Mouse (Mus musculus): ENCODE results near the gene Gopc.

The Gopc gene

DNA sequence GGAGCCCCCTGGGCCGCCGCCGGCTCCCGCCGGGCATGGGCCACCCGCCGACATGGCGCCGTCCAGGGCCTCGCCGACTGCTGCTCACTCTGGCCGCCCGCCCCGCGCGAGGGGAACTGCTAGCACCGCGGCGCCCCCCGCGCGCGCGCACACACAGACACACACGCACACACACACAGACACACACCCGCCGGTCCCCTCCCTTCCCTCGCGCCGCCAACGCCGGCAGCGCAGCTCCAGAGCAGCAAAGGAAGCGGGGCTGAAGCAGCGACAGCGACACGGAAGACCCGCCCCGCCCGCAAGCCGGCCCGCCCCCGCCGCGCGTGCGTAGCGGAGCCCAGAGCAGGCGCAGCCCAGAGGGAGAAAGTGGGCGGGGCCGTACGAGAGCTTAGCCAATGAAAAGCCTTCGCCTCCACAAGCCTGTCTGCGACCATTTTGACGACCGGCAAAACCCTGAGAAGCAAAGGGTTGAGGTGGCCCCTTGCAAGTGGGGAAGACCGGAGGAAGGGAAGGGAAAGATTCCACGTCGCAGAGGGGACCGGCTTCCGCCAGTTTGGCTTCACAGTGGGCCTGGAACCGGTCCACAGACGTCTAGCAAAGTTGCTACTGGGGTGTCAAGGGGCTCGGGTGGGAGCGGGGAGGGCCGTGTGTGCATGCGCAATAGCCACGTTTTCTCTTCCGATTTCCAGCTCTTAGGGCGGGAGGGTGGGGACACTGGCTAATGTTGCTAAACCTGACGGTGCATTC lies at the start of gene Gopc:
Gene Gopc, minus strand, starts transcription at position 280 of the 747 bp plus-strand sequence.
- peak; percentile 95 for DNase-seq

DNA sequence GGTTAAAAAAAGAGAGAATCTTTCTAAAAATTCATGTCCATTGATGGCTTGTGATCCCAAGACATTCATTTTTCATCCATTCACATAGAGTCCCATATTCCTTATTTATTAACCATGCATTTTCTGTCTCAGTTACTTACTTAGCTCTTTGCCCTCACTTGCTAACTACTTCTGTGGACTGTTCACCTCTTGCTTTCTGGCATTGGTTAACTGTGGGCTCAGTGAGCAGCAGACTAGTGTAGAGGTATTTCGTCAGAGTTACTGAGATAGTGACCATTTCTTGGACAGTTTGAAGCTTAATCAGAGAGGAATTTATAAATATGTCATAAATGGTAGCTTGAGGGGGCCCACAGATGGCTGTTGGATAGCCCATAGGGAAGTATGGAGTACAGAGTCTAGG lies 49.0 kb upstream of the Gopc start:
- no peak for DNase-seq

DNA sequence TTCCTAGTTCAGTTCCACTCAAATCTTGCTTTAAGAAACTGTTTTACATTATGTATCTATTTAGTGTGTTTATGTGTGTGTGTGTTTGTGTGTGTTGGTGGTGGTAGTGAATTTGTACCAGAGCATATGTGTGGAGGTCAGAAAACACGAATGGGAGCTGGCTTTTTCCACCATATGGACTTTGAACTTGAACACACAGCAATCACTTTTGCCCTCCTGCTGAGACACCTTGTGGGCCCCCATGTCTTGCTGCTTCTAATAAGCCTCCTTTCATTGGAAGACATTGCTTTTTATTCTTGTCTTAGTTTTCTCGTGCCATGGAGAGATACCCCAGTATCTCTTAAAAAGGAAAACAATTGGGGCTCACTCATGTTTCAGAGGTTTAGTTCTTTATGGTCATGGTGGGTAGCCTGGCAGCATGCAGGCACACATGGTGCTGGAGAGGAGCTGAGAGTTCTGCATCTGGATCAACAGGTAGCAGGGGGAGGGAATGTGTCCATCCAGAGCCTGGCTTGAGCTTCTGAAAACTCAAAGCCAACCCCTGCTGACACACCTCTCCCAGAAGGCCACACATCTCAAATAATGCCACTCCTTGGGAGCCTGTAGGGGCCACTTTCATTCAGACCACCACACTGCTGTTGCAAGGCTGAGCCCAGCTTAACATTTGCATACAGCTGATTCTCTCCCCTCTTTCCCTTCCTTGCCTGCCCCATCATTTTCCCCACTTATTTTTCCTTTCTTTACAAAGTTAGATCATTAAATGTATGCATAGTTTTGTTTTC lies 45.9 kb upstream of the Gopc start:
- no peak for DNase-seq

DNA sequence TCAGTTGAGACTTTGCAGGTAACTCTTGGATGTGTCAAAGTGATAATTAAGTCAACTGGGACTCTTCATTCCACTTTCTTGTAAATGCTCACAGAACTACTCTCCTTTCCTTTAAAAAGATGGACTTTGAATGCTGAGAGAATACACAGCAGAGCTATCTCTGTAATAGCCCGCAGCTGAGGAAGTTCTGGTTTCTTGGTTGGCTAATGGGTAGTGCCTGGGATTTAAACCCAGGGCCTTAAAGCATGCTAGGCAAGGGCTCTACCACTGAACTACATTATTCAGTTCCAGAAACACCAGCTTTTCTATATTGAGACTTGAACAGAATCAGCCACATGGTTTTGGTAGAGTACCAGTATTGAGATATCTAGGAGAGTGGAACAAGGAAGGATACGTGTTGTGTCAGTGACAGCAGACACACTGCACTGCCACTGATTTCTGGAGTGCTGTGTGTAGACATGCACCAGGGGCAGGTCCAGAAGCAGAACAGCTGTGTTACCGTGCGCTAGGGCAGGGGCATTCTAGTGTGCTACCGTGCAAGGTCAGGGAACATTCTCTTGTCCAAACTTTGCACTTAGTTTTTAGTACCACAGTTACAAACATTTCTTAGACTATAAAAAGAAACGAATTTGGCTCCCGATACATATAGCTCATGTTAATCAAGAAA lies 44.5 kb upstream of the Gopc start:
- no peak for DNase-seq

DNA sequence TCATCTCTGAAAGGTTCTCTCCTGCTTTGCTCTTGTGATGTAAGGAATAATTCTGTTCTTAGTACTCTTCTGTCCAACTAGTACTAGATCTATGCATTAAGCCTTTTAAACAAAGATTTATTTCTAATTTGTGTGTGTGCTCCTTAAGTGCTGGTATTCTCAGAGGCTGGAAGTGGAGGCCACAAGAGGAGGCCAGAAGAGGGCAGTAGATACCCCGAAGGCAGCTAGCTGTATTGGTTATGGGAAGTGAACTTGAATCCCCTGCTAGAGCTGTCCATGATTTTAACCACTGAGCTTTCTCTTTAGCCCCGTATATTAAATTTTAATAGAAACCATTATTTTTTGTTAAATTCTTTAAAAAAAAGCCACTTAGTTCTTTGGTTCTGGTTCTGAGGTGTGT lies 41.2 kb upstream of the Gopc start:
- no peak for DNase-seq

DNA sequence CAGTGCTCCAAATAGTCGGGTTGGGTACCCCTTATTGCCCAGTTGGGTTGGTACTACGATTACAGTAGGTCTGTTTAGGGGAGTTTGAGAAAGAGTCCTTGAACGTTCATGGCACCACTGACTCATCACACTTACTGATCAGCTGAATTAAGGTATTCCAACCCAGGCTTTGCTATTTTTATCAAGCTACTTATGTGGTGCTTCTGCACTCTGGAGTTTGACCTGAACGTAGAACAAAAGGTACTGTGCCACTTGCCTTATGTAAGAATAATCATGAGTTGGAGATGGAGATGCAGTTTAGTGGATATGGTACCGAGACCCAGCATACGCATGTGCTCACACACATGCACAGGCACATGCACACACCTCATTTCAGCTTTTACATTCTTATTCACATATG lies 39.8 kb upstream of the Gopc start:
- DNase-seq = no peak

DNA sequence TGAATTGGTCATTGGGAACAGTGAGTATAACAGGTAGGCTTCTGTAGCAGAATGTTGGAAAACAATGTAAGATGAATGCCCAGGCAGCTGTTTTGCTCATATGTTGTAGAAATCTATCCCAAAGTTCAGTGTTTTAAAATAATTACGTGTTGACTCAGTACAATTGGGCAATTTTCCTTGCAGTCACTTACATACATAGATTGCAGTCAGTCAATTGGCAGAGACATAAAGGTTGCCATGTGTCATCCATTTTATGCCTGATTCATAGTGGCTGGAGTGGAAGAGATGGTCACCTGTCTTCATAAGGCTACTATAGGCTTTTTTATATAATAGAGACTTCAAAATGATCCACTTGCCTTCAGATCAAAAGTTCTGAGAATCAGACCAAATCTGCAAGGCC lies 38.6 kb upstream of the Gopc start:
- no peak for DNase-seq

DNA sequence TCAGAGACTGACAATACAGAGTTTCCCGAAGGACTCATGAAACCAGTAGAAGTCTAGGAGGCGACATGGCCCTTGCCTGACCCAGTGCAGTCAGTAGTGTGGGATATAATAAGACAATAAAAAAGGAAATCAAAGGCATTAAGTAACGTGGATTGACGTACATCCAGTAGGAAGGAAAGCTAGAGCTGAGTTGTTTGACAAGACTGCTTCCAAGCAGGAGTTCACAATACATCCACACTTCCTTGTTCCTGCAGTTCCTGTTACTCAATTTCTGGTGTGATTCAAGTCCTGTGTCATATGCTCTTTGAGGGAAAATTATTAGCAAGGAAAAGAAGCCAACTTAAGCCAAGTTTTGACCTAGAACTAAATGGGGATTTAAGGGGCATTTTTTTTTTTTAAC lies 37.5 kb upstream of the Gopc start:
- no peak for DNase-seq

DNA sequence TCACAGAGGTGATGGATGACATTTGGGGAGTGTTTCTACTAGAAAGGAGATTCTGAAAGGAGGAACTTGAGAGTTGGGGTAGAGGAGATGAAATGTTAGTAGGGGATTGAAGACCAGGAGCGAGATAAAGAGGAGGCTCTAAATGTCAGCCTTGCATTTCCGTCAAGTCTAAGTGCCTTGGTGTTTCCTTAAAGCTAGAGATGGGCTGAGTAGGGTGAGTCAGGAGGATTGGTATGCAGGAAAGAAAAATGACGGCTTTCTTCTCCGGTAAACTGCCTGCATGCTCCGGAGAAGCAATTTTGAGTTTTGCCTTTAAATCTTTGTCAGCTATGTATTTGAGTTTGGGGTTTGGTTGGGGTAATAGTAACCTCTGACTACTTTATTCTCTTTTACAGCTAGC lies 37.0 kb upstream of the Gopc start:
- no peak for DNase-seq

DNA sequence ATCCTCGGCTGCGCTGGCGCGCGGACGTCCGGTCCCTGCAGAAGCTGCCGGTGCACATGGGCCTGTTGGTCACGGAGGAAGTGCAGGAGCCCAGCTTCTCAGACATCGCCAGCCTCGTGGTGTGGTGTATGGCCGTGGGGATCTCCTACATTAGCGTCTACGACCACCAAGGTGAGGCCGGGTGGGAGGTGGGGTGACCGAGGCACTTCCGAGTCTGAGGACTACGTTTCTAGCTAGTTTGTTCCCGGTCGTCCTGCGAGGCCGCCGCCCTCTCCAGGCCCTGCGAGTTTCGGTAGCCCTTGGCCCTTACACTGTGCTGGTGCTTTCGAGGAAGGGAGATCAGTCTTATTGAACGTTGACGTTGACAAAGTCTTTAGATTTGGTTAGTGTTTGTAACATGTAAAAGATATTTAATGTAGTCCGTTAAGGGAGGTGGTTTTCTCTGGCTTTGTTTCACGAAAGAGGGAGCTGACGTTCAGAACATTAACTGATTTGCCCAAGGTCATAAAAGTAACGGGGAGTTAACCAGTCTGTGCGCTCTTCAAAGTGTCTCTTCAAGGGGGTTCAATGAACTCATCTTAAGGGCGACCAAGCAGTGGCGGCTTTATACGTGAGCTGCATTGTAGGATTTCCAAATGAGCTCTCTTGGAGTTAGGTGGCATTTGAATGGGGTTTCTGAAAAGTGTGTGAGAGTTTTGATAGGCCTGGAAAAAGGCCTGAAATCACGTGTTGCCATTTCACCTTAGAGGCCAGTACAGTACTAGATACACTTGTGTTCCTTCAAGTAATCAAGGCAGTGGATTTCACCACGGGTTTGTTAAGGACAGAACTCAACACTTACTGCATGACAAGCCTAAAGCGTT lies 36.3 kb upstream of the Gopc start:
- peak in 1 of 2 experiments; percentile 36 for DNase-seq

DNA sequence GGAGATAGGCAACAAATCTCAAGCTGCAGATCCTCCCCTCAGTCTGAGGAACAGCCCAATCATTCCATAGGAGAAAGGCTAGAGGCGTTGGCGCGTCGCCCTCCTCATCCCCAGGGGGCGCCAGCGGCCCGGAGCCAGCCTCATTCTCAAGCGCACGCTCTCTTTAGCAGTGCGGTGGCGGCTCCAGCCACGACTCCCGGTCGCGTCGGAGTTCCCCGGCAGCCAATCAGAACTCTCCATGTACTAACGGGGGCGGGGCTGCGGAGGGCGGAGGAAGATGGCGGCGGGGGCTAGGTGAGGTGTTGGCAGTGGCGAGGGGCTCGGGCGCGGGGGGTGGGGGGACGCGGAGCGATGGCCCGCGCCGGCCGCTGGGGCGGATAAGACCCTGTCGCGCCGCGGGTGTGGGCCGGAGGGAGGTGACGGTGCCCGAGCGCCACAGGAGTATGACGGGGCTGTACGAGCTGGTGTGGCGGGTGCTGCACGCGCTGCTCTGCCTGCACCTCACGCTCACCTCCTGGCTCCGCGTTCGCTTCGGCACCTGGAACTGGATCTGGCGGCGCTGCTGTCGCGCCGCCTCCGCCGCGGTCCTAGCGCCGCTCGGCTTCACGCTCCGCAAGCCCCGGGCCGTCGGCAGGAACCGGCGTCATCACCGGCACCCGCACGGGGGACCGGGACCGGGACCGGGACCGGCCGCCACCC lies 35.5 kb upstream of the Gopc start, which contains the start of gene Nus1:
Gene Nus1, plus strand, starts transcription at position 249 of the 699 bp plus-strand sequence.
- peak; percentile 90 to 93 for DNase-seq

DNA sequence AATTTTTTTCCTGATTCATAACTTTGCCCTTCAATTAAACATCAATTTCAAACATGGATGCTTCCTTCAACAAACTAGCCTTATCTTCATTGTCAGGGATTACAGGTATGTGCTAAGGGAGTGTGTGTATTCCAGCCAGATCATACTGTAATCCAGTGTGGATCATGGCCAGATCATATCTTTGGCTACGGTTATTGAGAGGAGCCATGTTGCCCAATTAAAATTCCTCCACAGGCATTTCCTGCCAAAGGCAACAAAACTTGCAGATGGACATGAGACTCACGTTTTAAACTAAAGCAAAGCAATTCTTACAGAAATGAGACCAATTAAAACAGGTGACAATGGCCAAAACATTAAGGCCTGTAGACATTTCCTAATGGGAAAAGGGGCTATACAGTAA lies 34.5 kb upstream of the Gopc start:
- no peak for DNase-seq

DNA sequence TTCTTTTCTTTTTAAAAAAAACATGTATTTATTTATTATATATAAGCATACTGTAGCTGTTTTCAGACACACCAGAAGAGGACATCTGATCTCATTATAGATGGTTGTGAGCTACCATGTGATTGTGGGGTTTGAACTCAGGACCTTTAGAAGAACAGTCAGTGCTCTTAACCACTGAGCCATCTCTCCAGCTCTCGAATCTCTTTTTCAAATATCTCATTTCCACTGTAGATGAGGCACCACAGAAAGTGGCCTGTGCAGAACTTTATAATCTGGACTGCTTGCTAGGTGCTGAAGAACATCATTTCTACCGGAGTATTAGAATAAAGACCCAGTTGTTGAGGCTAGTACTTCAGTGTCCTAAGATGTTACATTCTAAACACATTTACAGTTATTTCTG lies 33.1 kb upstream of the Gopc start:
- DNase-seq = no peak

DNA sequence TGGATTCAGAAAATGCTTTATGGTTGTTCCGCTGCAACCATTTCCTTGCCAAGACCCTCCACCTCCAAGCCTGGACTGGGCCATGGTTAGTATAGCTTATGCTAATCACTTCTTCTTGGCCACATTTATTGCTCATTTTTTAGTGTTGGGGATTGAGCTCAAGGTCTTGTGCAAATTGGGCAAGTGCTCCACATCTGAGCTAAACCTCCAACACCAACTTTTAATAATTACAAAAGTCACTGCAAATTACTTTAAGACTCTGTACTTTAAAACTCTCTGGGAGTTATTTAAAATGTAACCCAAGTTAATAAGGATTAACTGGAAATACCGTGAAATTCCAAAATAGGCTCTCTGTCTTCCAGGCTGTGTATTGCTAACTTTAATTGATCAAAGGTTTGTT lies 25.6 kb upstream of the Gopc start:
- DNase-seq = no peak

DNA sequence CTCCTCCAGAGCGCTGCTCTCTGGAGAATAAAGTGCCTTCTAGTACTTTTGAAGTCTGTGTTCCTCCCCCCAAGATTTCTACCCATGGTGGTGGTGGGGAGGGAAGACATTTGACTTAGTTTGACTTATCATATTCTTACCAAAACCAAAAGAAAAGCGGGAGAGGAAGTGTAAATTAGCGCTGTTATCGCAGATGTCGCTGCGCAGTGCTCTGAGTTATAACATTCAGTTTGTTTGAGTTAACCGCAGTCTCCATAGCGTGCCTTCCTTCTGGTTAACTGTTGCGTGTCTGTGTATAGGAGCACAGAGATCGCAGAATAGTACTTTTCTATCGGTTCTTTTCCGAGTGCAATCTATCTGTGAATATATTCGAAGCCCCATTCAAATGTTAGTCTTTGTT lies 23.2 kb upstream of the Gopc start:
- no peak for DNase-seq

DNA sequence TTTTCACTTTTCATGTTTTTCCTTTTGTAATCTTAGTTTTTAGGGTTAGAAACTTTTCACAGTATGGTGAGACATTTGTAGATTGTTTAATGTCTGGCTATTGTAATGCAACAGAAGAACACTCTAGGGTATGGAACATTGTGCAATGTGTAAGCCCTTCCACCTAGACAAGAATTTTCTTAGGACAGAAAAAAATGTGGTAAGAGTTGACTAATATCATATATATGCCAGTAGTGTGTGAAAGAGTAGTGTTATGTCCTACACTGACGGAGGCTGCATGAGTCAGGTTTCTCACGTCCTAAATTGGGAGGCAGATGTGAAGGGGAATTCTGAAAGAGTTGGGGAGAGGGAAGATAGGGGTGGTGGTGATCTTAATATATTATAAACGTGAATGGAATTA lies 17.8 kb upstream of the Gopc start:
- no peak for DNase-seq

DNA sequence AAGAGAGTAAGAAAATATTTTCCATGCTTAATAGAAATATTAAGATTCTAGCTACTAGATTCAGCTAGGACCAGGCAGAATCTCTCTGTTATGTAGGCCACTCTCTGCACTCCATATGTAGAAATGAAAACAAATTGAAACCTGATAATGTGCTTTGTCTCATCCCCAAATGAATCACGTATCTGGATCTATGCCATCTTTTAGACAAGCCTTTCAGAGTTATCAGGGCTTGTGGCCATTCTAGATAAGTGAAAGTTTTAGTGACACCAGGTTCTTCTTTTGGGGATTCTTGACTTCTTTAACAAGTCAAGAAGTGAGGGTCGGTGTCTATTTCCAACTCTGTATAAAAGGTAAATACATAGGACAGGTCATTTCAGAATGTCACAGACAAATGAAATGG lies 16.8 kb upstream of the Gopc start:
- DNase-seq = no peak

DNA sequence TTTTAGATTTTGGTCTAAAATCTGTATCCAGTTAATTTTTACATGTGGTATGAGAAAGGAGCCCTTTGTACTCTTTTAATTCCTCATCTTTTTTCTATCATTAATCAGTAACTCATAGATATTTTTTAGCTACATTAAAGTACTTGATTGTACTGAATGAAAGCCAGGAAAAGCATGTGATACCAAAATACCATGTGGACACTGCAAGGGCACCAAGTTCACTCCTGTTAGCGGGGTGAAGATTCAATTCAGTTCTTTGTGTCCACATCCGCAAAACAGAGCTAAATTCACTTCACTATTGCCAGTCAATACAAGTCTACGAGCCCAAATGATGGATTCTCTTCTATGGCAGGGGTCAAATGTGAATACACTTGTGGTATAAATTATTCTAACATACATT lies 14.7 kb upstream of the Gopc start:
- no peak for DNase-seq

DNA sequence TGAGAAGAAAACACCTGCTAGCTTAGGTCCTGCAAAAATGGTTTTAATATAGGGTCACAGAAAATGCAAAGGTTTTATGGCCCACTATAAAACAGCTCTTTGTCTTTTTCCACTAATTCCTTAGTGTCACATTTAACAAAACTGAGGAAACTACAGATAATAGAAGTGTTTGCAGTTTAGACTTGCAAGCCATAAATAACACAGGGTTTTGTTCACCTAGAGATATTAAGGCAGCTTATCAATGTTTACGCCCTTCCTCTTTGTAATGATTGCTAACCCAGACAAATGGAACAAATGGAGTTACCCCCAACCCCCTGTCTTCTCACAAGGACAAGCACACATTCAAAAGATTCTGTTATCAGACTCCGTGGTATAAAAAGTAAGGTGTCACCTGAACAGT lies 9.3 kb upstream of the Gopc start:
- no peak for DNase-seq

DNA sequence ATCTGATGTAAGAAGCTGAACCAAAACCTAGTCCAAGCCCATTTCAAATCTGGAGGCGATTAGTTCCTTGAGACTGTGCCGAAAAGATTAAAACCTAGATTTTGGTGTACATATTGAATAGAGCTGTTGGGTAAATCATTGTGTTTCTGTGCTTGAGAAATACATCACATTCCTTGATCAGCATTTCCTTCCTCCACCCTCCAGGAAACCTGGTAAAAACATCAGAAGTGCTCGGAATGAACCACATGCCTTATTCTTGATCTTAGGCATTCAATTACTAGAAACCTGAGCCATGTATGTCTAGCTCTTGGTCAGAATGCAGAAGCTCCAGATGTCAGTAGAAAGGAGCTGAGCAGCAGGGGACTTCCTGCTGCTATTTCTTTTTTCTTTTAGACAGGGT lies 7.5 kb upstream of the Gopc start:
- no peak for DNase-seq

DNA sequence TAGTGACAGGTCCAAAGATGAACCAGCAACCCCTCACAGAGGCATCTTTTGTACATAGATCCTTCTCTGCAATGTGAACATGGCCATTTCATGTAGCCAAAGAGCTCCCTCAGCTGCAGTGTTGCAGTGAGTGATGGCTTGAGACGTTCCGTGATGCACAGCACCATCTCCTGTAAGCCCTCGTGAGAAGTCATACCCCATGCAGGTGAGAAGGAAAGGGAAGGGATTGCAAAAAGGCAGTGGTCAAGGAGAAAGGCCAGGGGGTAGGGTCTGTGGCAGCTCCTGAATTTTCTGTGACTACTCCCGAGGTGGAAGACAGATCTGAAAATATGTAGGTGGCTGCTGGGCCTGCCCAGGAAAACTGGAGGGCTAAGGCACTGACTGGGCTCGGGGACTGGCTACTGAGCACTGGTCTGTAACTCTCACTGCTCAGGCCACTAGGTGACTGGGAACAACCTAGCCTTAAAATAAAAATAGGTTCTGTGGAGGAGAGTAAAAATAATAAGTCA lies 7.1 kb upstream of the Gopc start, which contains the start of gene Nepn:
Gene Nepn, plus strand, starts transcription at position 51 of the 509 bp plus-strand sequence.
- no peak for DNase-seq

DNA sequence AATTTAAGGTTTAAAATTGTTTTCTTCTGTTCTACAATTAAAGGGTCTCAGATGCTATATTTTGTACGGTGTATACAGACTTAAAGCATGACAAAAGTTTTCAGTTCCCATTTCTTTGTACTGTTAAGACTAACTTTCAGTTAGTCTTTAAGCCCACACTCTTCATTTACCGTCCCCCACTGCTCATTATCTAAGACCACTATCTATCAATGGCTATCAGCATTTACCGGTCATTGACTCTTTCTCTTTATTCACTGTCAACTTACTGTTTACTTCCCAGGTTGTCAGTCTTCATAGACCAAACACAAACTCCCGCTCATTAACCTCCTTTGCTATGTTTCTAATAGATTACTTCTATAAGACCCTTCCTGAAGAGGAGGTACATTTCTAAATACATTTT lies 5.3 kb upstream of the Gopc start:
- DNase-seq = no peak
